Mouse (Mus musculus) ES-E14 (cell line): Measurements from ENCODE around the gene Afm. TPM values are rescaled to one million over a fixed set of nuclear protein-coding genes. Genes with fewer than 3 reads are reported as not detected.

Experiments used
- DNase-seq: peaks from one replicate; pipeline ENCODE4 v3.0.0-alpha.2; 2013; ENCODE audit warnings: low read depth, low spot score
- H3K27ac ChIP-seq: 2 replicates; pipeline ENCODE4 v1.5.1; 2012; ENCODE audit warnings: low read depth, mild to moderate bottlenecking, low read length, moderate library complexity, mixed read lengths; ENCODE audit not compliant: poor library complexity, insufficient read depth, severe bottlenecking
- H3K36me3 ChIP-seq: 2 replicates; pipeline ENCODE4 v1.6.1; 2012; ENCODE audit warnings: mild to moderate bottlenecking, low read length, moderate library complexity, mixed read lengths; ENCODE audit not compliant: control insufficient read depth, poor library complexity, insufficient read depth, severe bottlenecking
- H3K4me1 ChIP-seq, 2 experiments: fragments of 150-350 bp in 1 of 2; sonication (generic) in 1 of 2; 2 replicates each; pipeline ENCODE4 v1.6.1; 2012; ENCODE audit warnings: low read length in 2 of 2, mild to moderate bottlenecking in 1 of 2, mixed read lengths in 1 of 2; ENCODE audit not compliant: control insufficient read depth in 2 of 2, insufficient read depth in 2 of 2, poor library complexity in 1 of 2
- H3K4me3 ChIP-seq, 2 experiments: fragments of 150-350 bp in 1 of 2; sonication (generic) in 1 of 2; 2 replicates each; pipeline ENCODE4 v1.5.1; 2012; ENCODE audit warnings: low read length in 2 of 2, low read depth in 1 of 2, mild to moderate bottlenecking in 1 of 2, mixed read lengths in 1 of 2; ENCODE audit not compliant: insufficient read depth in 1 of 2, poor library complexity in 1 of 2, severe bottlenecking in 1 of 2
- H3K9ac ChIP-seq: 2 replicates; pipeline ENCODE4 v1.6.1; 2012; ENCODE audit warnings: low read depth, mild to moderate bottlenecking, low read length, mixed read lengths; ENCODE audit not compliant: poor library complexity, insufficient read depth, severe bottlenecking
- H3K9me3 ChIP-seq: fragments of 150-350 bp; sonication (generic); 2 replicates; pipeline ENCODE4 v1.6.1; 2012; ENCODE audit warnings: low read depth, mild to moderate bottlenecking, low read length; ENCODE audit not compliant: control insufficient read depth, insufficient read depth
- CHD2 ChIP-seq: IDR thresholded peaks from 2 replicates; pipeline ENCODE4 v1.6.1; 2014; ENCODE audit warnings: mild to moderate bottlenecking, low read depth, low read length, inconsistent platforms
- HCFC1 ChIP-seq: IDR thresholded peaks from 2 replicates; pipeline ENCODE4 v1.6.1; 2012; ENCODE audit warnings: low read length, inconsistent platforms, borderline replicate concordance; ENCODE audit not compliant: insufficient read depth
- MAFK ChIP-seq: IDR thresholded peaks from 2 replicates; pipeline ENCODE4 v1.6.1; 2014; ENCODE audit warnings: mild to moderate bottlenecking, low read depth, low read length, inconsistent platforms; ENCODE audit not compliant: insufficient read depth
- ZC3H11A ChIP-seq: IDR thresholded peaks from 2 replicates; pipeline ENCODE4 v1.6.1; 2012; ENCODE audit warnings: low read depth, mild to moderate bottlenecking, inconsistent platforms, low read length, borderline replicate concordance
- ZNF384 ChIP-seq: IDR thresholded peaks from 2 replicates; pipeline ENCODE4 v1.6.1; 2012; ENCODE audit warnings: low read depth, low read length, inconsistent platforms
- in situ Hi-C, 2 experiments: fragments of 600-800 bp; cut with MboI; formaldehyde crosslinking; loops; one replicate each; pipeline ENCODE4 v1.15.1; 2025; ENCODE audit warnings: low sequenced_read_pairs in 2 of 2, inconsistent platforms in 1 of 2; ENCODE audit not compliant: unreplicated experiment in 2 of 2
- total RNA-seq: library from RNA; depleted of rRNA; stranded (reverse); fragments of 300-350 nt; gene quantifications from 2 replicates; pipeline ENCODE4 v1.2.3, GENCODE M21; 2012

Gene Afm
- total RNA-seq, 1 experiment = not detected

GRCm38 (mm10) chr5:90512288-90512955, 6.3 kb upstream of the Afm start:
- Histone ChIP-seq H3K27ac (no peak overlapping the region), H3K36me3 (no peaks in the 10 kb centered on the region), H3K4me1 (no peaks in the 10 kb centered on the region), H3K9me3 (no peaks in the 10 kb centered on the region), H3K4me3 (no peak overlapping the region), H3K9ac (no peak overlapping the region)
- no peak for TF ChIP-seq ZC3H11A
- in situ Hi-C loops = no loop called here
- no peak for DNase-seq

GRCm38 (mm10) chr5:90515561-90515960, 3.2 kb upstream of the Afm start:
- H3K9ac ChIP-seq = no peak overlapping the region
- H3K4me1 ChIP-seq = no peaks in the 10 kb centered on the region
- in situ Hi-C loops = no loop called here
- H3K27ac ChIP-seq = no peak overlapping the region
- no peak for TF ChIP-seq MAFK
- TF ChIP-seq HCFC1 = no peak
- no peak for TF ChIP-seq CHD2
- TF ChIP-seq ZNF384 = no peak
- no peak for TF ChIP-seq ZC3H11A
- no peaks in the 10 kb centered on the region for H3K36me3 ChIP-seq
- DNase-seq = no peak
- H3K9me3 ChIP-seq = no peaks in the 10 kb centered on the region
- H3K4me3 ChIP-seq = no peak overlapping the region

DNA sequence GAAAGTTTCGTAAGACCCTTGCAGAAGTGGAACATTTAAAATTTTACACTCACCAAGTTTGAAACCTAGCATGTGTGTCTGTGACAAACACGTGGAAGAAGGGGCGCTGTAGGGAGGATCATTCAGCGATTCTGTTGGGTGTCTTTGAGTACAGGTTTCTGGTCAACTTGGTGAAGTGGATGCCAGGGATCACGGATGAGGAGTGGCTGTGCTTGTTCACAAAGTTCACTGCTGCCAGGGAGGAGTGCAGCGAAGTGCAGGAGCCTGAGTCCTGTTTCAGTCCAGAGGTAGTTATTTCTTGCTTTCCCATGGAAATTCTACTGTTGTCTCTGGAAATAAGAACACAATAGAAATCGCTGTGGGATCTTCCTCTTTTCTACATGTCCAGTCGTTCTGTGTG, 32.5 kb downstream of the Afm start:
- Histone ChIP-seq H3K9me3 (no peaks in the 10 kb centered on the region), H3K4me3 (no peak overlapping the region), H3K4me1 (no peaks in the 10 kb centered on the region), H3K36me3 (no peaks in the 10 kb centered on the region), H3K27ac (no peak overlapping the region), H3K9ac (no peak overlapping the region)
- no peak for DNase-seq
- no peak for TF ChIP-seq ZNF384
- no peak for TF ChIP-seq MAFK
- in situ Hi-C loops = no loop called here

GRCm38 (mm10) chr5:90556052-90556451, 37.3 kb downstream of the Afm start:
- no peak overlapping the region for H3K9ac ChIP-seq
- H3K27ac ChIP-seq = no peak overlapping the region
- H3K4me1 ChIP-seq = no peaks in the 10 kb centered on the region
- H3K4me3 ChIP-seq = no peak overlapping the region
- DNase-seq = no peak
- in situ Hi-C loops = no loop called here
- H3K36me3 ChIP-seq = no peaks in the 10 kb centered on the region
- TF ChIP-seq CHD2 (no peak), HCFC1 (no peak), ZC3H11A (no peak), MAFK (no peak), ZNF384 (no peak)
- no peaks in the 10 kb centered on the region for H3K9me3 ChIP-seq

GRCm38 (mm10) chr5:90560743-90561142, 42.0 kb downstream of the Afm start, which contains the start of gene 5830473C10Rik:
Gene 5830473C10Rik, plus strand, starts transcription at chr5:90561107.
- DNase-seq = no peak
- H3K4me3 ChIP-seq = no peak within 1 kb of the TSS

More at GRCm38 (mm10) chr5:90560743-90561142, 42.0 kb downstream of the Afm start, which contains the start of gene 5830473C10Rik:
- in situ Hi-C loops = no loop called here
- H3K4me1 ChIP-seq = no peaks in the 10 kb centered on the region
- no peak within 1 kb of the TSS for H3K9ac ChIP-seq
- TF ChIP-seq HCFC1 (no peak), ZNF384 (no peak), ZC3H11A (no peak), MAFK (no peak), CHD2 (no peak)
- H3K9me3 ChIP-seq = no peaks in the 10 kb centered on the region
- H3K36me3 ChIP-seq = no peaks in the 10 kb centered on the region
- no peak within 1 kb of the TSS for H3K27ac ChIP-seq
